Mouse (Mus musculus) lung, postnatal 36 days (tissue): Measurements from ENCODE around the gene Spint3.

Source experiments
- DNase-seq: peaks from one replicate; pipeline ENCODE4 v3.0.0; 2022; ENCODE audit warnings: mixed read lengths

Spint3 gene

GRCm38 (mm10) chr2:164549963-164550894 lies 23.0 kb downstream of the Spint3 start:
- no peak for DNase-seq

- peak; percentile 72 for DNase-seq
These were observed 23.9 kb downstream of the Spint3 start for GRCm38 (mm10) chr2:164549338-164549737.

GRCm38 (mm10) chr2:164544454-164545097 lies 28.7 kb downstream of the Spint3 start:
- peak; percentile 30 for DNase-seq

- no peak for DNase-seq
These were observed 29.5 kb downstream of the Spint3 start for GRCm38 (mm10) chr2:164543745-164544144.

GRCm38 (mm10) chr2:164542598-164542997 lies 30.7 kb downstream of the Spint3 start:
- DNase-seq: no peak

GRCm38 (mm10) chr2:164542132-164542531 lies 31.1 kb downstream of the Spint3 start:
- DNase-seq: no peak

GRCm38 (mm10) chr2:164540652-164541427 lies 32.4 kb downstream of the Spint3 start:
- peak; percentile 38 for DNase-seq

- DNase-seq: no peak
These were observed 36.3 kb downstream of the Spint3 start for GRCm38 (mm10) chr2:164537003-164537402.

GRCm38 (mm10) chr2:164534315-164534714 lies 38.9 kb downstream of the Spint3 start:
- DNase-seq: no peak

- peak; percentile 88 for DNase-seq
These were observed 42.1 kb downstream of the Spint3 start for GRCm38 (mm10) chr2:164531169-164531568.

GRCm38 (mm10) chr2:164528557-164528956 lies 44.7 kb downstream of the Spint3 start:
- DNase-seq: no peak

- peak; percentile 66 for DNase-seq
These were observed 49.9 kb downstream of the Spint3 start for GRCm38 (mm10) chr2:164523301-164523773.

GRCm38 (mm10) chr2:164522280-164522679 lies 51.0 kb downstream of the Spint3 start:
- DNase-seq: no peak

GRCm38 (mm10) chr2:164521841-164522240 lies 51.4 kb downstream of the Spint3 start:
- peak; percentile 67 for DNase-seq

- DNase-seq: peak; percentile 87
These were observed 52.5 kb downstream of the Spint3 start for GRCm38 (mm10) chr2:164520782-164521181.
